Mouse (Mus musculus) testis, adult 2 months (tissue): ENCODE data around the gene C530008M17Rik.

Source experiments
- CTCF ChIP-seq: fragments of 200-500 bp; IDR thresholded peaks from 2 replicates; pipeline ENCODE4 v1.5.1; 2012; ENCODE audit warnings: low read depth, mild to moderate bottlenecking, inconsistent platforms, low read length, moderate library complexity; ENCODE audit not compliant: control insufficient read depth, insufficient read depth, insufficient replicate concordance
- POLR2A ChIP-seq: fragments of 200-500 bp; IDR thresholded peaks from 2 replicates; pipeline ENCODE4 v1.6.1; 2012; ENCODE audit warnings: low read depth, mild to moderate bottlenecking, inconsistent platforms, low read length, moderate library complexity; ENCODE audit not compliant: control insufficient read depth

DNA sequence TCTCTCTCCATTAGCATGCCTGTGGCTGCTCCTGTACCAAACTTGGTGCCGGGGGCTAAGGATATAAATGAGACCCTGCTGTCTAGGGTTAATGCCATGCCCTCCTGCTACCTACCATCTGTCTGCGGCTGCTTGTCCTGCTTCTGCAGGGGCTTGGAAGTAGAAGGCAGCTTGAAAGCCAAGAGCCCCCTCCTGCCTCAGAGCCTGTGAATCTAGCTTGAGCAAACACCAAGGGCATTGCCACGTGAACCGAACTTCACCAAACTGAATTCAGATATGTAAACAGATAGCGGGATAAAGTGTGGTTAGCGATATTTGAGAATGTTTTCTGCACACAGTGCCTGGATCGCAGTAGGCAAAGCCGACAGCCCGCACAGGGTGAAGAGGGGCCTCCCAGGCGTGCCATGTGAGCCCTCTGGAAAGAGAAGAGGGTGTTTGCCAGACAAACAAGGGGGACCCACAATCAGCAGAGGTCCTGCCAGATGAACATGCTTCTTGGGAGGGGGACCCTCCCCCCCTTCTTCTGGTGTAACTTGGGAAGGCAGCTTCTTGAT, 106.9 kb downstream of the C530008M17Rik start:
- TF ChIP-seq CTCF = no peak
- no peak for TF ChIP-seq POLR2A
